ENCODE assay signal across 31 mouse cellular contexts in the genomic region with DNA sequence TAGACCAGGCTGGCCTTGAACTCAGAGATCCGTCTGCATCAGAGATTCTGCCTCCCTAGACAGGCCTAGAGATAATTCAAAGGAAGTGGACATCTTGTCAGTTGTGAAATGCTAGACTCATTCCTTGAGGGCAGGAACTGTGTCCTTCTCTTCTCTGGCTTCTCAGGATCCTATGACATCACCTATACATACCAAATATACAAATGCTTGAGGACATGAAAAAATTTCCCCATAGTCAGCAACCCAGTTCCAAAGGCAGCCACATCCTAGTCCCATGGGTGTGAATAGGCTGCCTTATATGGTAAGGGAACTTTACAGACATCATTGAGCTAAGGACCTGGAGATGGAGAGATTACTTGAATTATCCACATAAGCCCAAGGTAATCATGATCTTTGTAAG. TPM values are rescaled to one million over a fixed set of nuclear protein-coding genes. Genes with fewer than 3 reads are reported as not detected.
"Had no signal": no experiment of that assay in that cellular context is flagged by ENCODE, and none has a peak within 500 bp of the region (broad histone marks: within the 10 kb centered on the region; RNA-seq: fewer than 3 reads in every experiment).

No protein-coding gene starts in this region.

- H3K9ac ChIP-seq: limb, embryonic 12.5 days; limb, embryonic 13.5 days; limb, embryonic 15.5 days; liver, embryonic 12.5 days; liver, embryonic 13.5 days; liver, embryonic 14.5 days; liver, embryonic 15.5 days; liver, postnatal 0 days; lung, embryonic 14.5 days; lung, embryonic 15.5 days; midbrain, embryonic 12.5 days; midbrain, embryonic 13.5 days; midbrain, embryonic 15.5 days had no signal

- ATAC-seq: liver, embryonic 12.5 days; liver, postnatal 0 days; lung, postnatal 0 days; midbrain, embryonic 13.5 days; midbrain, embryonic 15.5 days; midbrain, embryonic 16.5 days had no signal

- H3K9me3 ChIP-seq: limb, embryonic 10.5 days; limb, embryonic 12.5 days; limb, embryonic 13.5 days; limb, embryonic 15.5 days; liver, embryonic 12.5 days; liver, embryonic 13.5 days; liver, embryonic 15.5 days; lung, embryonic 15.5 days; megakaryocyte, embryonic 14.5 days; midbrain, embryonic 10.5 days; midbrain, embryonic 12.5 days; midbrain, embryonic 13.5 days; midbrain, embryonic 15.5 days had no signal

- H3K27ac ChIP-seq: left cerebral cortex, adult 2 months; limb, embryonic 10.5 days; limb, embryonic 12.5 days; limb, embryonic 13.5 days; limb, embryonic 15.5 days; liver, embryonic 12.5 days; liver, embryonic 13.5 days; liver, embryonic 14.5 days; liver, embryonic 15.5 days; lung, embryonic 15.5 days; macrophage; midbrain, embryonic 10.5 days; midbrain, embryonic 12.5 days; midbrain, embryonic 13.5 days; midbrain, embryonic 15.5 days had no signal

- H3K4me2 ChIP-seq: limb, embryonic 12.5 days; limb, embryonic 13.5 days; limb, embryonic 15.5 days; liver, embryonic 11.5 days; liver, embryonic 12.5 days; liver, embryonic 13.5 days; liver, embryonic 15.5 days; lung, embryonic 14.5 days; lung, embryonic 15.5 days; midbrain, embryonic 12.5 days; midbrain, embryonic 13.5 days; midbrain, embryonic 15.5 days had no signal

- DNase-seq: left cerebral cortex, postnatal 4 days; liver; liver, embryonic 13.5 days; liver, postnatal 0 days; lung, adult 18-20 months; lung, adult 2 months; lung, embryonic 14.5 days; lung, postnatal 10 days; lung, postnatal 14 days; lung, postnatal 36 days; lung, postnatal 4 days; midbrain, embryonic 14.5 days had no signal

- H3K36me3 ChIP-seq: limb, embryonic 10.5 days; limb, embryonic 12.5 days; limb, embryonic 13.5 days; limb, embryonic 15.5 days; liver, embryonic 12.5 days; liver, embryonic 13.5 days; liver, embryonic 15.5 days; lung, embryonic 15.5 days; midbrain, embryonic 10.5 days; midbrain, embryonic 12.5 days; midbrain, embryonic 13.5 days; midbrain, embryonic 15.5 days had no signal

- H3K4me1 ChIP-seq: limb, embryonic 10.5 days; limb, embryonic 12.5 days; limb, embryonic 13.5 days; limb, embryonic 15.5 days; liver, embryonic 12.5 days; liver, embryonic 13.5 days; lung, embryonic 15.5 days; midbrain, embryonic 10.5 days; midbrain, embryonic 12.5 days; midbrain, embryonic 13.5 days; midbrain, embryonic 15.5 days had no signal

- H3K27me3 ChIP-seq: limb, embryonic 12.5 days; limb, embryonic 13.5 days; limb, embryonic 15.5 days; lung, embryonic 15.5 days; midbrain, embryonic 12.5 days; midbrain, embryonic 13.5 days; midbrain, embryonic 15.5 days had no signal

- H3K4me3 ChIP-seq: left cerebral cortex, adult 2 months; limb, embryonic 10.5 days; limb, embryonic 12.5 days; limb, embryonic 13.5 days; limb, embryonic 15.5 days; liver, embryonic 12.5 days; liver, embryonic 13.5 days; liver, embryonic 15.5 days; lung, embryonic 15.5 days; megakaryocyte, embryonic 14.5 days; midbrain, embryonic 10.5 days; midbrain, embryonic 12.5 days; midbrain, embryonic 13.5 days; midbrain, embryonic 15.5 days; myocyte had no signal

RNA-seq across cellular contexts. Expression of a gene that starts 8.6 kb away (rescaled TPM):
- polyA plus RNA-seq: liver, postnatal 0 days; lung, adult 2 months; macrophage; myocyte had no signal
